Mouse (Mus musculus) frontal cortex, adult (tissue): ENCODE results near the gene Prps1l1.
A peak's percentile ranks its signal among the peaks of the same experiment; 100 is the strongest.

Source experiments
- ATAC-seq: cut with Nextera tagmentation; 2 replicates; pipeline ENCODE4 v1.9.2; 2017; ENCODE audit warnings: mild to moderate bottlenecking, moderate library complexity, mixed read lengths; ENCODE audit not compliant: low TSS enrichment

Prps1l1 gene

DNA sequence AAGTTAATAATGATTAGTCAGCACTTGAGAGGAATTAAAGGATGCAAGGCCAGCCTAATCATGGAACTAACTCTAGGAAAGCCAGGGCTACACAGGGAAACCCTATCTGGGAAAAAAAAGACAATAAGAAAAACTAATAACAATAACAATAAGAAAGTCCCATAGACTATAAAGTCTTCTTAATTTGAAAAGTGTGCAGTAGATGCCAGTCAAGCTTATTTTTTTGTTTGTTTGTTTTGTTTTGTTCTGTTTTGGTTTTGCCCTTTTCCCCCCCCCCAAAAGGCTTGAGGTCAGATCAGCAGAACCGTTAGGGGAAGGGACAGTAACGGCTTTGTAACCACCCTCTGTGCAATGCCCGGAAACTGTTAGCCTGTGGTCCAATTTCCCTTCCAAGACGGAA lies at the start of gene Prps1l1:
Gene Prps1l1, plus strand, starts transcription at position 301 of the 400 bp plus-strand sequence.
- no peak for ATAC-seq

DNA sequence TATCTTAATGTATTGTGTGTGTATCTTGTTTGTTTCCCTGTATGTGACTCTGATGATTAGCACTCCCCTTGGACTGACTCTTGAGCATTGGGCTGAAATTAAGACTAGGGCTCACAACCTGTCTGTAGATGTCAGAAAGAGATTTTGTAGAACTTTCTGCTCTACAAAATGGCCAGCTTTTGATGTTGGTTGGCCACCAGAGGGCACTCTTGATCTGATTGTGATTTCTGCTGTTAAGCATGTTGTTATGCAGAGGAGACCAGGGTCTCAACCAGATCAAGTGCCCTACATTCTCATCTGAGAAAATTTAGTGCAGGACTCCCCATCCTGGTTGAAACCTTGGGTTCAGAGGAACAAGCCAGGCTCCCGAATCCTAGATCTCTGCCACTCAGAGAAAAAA lies 46.6 kb upstream of the Prps1l1 start:
- no peak for ATAC-seq

DNA sequence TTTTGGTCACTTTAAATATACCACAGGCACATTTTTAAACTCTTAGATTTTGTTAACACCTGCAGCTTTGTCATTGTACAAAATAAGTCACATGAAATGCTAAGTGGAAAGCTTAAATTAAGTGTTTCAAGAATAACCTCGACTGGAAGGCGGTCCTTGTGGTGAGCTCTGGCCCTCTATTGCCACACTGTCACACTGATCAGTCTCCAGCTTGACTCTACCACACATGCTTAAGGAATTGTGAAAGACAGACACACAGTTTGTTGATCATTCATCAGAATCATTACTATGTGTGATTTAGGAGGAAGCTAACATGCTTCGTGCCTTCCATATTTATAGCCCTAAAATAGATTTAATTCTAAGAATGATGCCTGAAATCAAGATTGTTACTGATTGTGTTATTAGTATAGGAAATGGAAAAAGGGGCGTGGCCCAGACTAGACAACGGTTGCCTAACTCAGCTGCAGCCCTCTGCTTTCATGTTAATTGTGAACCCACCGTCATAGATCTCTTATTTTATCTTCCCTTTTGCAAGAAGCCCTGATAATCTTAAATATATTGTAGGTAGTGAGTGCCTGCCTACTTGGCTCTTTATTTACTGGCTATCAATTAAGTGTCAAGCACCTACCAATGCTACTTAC lies 35.4 kb upstream of the Prps1l1 start:
- no peak for ATAC-seq

GRCm38 (mm10) chr12:34975991-34976390 lies 8.6 kb upstream of the Prps1l1 start:
- no peak for ATAC-seq

GRCm38 (mm10) chr12:34985865-34986264 lies 1.3 kb downstream of the Prps1l1 start:
- ATAC-seq, result no peak

DNA sequence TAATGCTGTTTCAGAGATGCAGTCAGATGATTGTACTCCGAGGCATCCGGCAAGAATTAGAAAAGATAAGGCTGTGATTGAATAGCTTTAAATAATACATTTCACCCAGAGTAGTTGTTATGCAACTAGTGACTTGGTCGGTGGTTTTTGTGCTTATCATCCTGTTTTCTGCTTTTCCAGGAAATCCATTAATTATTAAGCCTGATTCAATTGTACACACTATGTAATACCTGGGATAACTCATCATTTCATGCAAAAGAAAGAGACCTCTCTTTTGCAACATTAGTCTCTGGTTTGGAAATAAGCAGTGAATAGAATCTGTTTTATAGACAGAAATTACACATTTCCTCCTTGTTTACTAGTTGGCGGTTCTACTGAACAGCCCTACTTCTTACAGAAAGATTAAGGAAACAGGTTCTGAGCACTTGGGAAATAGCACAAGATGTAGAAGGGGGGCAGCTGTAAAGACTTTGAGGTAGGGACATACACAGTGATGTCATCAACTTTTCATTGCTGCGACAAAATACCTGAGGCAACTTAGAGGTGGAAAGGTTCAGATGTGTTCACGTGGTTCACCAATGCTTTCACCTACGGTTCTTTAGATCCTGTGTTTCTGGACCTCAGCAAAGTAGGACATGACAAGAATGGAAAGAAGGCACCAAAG lies 5.1 kb downstream of the Prps1l1 start:
- ATAC-seq, result no peak

GRCm38 (mm10) chr12:34990387-34990786 lies 5.8 kb downstream of the Prps1l1 start:
- no peak for ATAC-seq

- ATAC-seq, result no peak
Measured at GRCm38 (mm10) chr12:34991900-34992299, 7.3 kb downstream of the Prps1l1 start.

DNA sequence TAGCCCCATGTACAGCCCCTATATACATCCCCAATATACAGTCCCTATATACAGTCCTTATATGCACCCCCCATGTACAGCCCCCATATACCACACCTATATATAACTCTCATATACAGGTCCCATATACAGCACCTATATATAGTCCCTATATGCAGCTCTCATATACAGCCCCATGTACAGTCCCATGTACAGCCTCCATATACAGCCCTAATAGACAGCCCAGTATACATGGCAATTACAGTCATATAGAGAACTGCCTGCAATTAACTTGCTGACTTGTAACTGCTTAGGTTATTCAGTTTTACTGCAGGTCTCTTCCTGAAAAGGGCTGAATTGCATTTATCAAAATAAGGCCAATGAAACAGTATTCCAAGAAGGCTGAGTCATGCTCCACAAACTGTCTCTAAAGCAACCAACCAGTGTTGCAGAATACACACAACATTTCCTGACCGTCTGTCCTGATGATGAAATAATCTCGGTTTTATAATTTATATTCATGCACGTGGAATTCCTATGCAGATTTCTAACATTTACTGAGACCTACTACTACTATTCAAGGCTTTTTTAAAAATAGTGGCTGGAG lies 13.1 kb downstream of the Prps1l1 start:
- ATAC-seq, result no peak

DNA sequence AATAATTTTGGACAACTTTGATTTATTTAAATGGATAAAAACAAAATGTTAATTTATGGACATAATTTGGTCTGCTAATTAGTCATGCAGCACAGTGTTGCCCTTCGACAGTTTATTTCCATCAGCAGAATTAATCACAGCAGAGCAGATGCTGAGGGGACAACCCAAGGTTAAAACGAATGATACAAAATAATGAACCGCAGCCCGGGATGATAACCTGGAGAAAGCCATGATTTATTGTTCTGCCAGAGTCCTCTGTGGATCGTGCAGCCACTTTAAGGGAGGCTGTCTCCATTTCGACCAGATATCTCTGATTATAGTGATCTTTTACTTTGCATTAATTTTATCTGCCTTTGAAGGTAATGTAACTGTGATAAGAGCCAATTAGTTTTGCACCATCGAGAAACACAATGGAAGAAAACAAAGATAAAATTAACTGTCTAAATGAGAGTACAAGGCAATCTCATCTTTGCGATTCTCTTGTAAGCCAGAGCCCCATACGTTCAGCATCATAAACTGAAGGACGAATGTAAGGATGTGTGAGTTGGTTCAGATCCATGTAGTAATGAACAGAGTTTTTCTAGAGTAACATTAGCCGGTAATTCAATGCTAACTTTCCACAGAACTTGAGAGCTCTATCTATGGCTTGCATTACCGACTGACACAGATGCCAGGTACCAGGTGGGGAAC lies 14.4 kb downstream of the Prps1l1 start:
- no peak for ATAC-seq

DNA sequence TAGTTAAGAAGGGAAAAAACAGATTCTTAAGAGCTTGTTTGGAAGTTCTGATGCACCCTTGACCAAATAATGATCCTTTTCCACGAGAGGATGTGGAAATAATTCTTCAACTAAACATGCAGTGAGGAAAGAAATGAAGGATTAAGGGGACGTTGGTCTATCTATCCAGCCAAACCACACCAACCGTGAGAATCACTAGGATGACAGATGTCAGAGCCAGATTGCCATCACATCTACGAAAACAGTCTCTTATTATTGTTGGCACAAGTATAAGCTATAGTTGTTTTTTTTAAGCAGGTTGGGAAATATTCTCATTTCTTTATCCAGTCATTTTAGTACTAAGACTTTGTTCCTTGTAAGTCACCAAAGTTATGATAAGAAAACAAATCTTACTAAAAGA lies 15.8 kb downstream of the Prps1l1 start:
- ATAC-seq, result no peak

DNA sequence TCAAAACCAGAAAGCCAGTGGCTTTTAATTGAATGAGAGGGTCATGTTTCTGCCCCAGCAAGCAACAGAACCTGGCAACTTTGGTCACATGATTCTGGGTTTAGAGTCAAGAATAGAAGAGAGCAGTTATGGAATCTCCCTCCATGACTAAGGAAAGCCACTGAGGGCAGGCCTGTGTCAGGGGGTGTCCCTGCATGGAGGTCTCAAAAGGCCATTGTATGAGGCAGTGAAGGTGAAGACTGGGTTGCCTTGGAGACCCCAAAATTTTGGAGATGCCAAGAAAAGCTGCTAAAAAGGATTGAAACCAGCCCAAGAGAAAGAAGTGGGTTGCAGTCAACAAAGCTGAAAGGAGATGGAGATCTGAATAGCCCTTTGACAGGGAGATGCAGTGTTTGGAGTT lies 21.2 kb downstream of the Prps1l1 start:
- ATAC-seq, result no peak

GRCm38 (mm10) chr12:35007851-35008250 lies 23.3 kb downstream of the Prps1l1 start:
- no peak for ATAC-seq

GRCm38 (mm10) chr12:35008340-35009137 lies 24.0 kb downstream of the Prps1l1 start:
- peak; percentile 69; the same call in 1 of the 2 replicates for ATAC-seq

GRCm38 (mm10) chr12:35011462-35011861 lies 26.9 kb downstream of the Prps1l1 start:
- ATAC-seq, result no peak

GRCm38 (mm10) chr12:35013950-35014349 lies 29.4 kb downstream of the Prps1l1 start:
- ATAC-seq, result no peak

DNA sequence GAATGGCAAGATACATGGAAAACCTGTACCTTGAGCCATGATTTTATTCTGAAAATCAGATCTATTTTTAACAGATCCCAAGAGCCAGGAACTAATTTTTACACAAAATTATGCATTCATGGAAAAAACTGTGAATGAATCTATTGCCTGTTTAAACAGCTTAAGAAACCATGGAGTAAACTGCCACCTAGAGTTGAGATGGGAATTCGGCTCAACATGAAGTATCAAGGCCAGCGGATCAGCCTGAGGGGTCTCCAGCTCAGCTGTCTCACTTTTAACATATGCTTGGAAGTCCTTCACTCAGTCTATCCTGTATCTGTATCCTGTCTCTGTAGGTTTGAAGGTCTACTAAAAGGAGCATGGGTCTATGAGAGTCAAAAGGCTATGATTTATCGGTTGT lies 31.5 kb downstream of the Prps1l1 start:
- peak; percentile 91 for ATAC-seq

DNA sequence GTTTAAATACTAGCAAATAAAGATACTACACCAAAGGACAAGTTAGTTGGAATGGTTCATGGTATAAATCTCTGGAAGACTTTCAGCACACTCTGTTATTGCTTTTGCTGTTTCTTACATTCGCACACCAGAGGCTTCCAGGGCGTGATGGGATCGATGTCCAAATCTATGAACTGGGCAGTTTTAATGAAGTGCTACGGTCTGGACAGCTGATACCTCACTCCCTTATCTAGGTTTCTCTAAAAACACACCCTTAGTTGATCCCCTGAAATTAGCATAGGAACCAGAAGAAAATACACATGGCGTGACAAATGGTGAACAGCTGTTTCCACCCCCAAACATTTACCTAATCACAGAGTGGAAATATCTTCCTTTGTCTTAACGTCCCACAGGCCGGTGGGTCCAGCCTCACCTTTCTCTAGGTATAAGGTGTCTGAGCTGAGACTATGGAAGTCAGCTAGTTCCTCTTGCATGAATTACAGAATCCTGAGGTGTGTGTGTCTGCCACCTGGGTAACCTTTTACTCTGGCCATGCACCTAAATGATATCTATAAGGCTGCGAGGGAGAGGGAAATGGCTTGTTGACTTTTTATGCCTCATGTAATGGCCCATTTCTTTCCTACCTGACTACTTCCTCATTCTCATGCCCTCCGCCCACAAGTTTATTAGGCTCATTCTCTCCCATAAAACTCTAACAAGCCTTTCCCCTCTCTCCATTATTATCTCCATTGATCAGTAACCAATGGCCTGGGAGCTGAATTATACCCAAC lies 32.1 kb downstream of the Prps1l1 start:
- no peak for ATAC-seq

DNA sequence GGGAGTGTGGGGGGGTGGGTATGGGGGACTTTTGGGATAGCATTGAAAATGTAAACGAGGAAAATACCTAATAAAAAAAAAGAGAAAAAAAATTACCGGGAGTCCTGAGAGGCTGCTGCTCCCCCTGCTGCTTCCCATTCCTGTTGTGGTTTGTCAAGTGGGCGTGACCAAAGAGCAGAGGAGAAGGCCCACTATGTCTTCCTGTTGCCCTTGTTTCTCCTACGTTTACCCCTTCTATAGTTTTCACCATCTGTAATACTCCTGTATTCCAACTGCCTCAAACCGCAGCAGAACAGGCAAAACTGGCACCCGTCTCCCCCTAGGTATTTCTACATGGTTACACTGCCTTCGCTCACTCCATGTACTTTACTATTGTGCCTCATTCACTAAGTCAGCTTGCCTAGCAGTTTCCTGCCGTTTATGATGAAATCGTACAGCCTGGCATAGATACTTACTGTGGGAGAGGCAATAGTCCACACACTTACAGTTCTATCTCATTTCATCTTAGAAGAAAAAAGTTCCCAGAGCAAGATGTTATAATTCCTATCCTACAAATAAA lies 34.2 kb downstream of the Prps1l1 start:
- ATAC-seq, result no peak

- ATAC-seq, result no peak
Measured at GRCm38 (mm10) chr12:35021285-35021684, 36.7 kb downstream of the Prps1l1 start.

DNA sequence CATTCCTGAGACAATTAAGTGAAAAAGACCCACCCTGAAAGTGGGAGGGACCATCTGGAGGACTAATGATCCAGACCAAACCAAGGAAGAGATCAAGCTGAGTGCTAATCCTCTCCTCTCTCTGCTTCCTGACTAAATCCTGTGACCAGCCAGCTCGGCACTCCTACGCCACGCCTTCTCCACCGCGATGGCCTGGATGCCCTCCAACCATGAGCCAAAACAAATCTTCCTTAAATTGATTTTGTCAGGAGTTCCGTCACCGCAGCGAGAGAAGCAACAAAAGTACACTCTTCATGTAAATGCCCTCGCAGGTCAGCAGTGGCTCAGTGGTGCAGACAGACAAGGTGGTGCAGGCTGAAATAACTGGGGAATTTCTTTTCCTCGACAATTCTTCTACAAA lies 37.5 kb downstream of the Prps1l1 start:
- no peak for ATAC-seq
